Mouse (Mus musculus): ENCODE measurements around the gene 9130023H24Rik. TPM values are rescaled to one million over a fixed set of nuclear protein-coding genes. Genes with fewer than 3 reads are reported as not detected.
A peak's percentile ranks its signal among the peaks of the same experiment; 100 is the strongest.

9130023H24Rik gene
- polyA plus RNA-seq, 1 experiment from 2014 or later = 10.3 TPM

DNA sequence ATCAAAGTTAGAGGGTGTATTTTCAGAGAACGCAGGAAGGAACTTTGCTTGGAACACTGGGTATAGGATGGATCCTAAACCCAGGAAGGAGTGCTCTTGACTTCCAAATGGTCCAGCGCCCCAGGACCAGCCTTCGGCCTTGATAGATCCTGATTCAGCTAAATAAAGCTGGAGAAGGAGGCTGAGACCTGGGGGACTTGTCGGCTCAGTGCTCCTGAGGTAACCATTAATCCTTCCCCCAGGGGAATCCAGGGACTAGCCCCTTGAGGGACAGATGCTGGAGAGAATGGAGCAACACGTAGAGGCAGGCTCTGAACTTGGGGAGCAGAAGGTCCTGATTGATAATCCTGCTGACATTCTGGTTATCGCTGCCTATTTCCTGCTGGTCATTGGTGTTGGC lies 27.6 kb upstream of the 9130023H24Rik start, which contains the start of gene Slc5a2:
TSS of gene Slc5a2 (plus strand) at position 247 of the 400 bp plus-strand sequence.
- H3K36me3 ChIP-seq = peaks cover 3% of the 10 kb centered on the region; the same call in 1 of the 2 replicates
- H3K4me1 ChIP-seq = peaks cover 2% of the 10 kb centered on the region; the same call in 1 of the 2 replicates
- H3K4me3 ChIP-seq = no peak within 1 kb of the TSS
- no peaks in the 10 kb centered on the region for H3K27me3 ChIP-seq (ENCODE audit: low read depth, poor library complexity, severe bottlenecking)
- no peak within 1 kb of the TSS for H3K27ac ChIP-seq (replicated peaks)
- DNase-seq (ENCODE audit: low spot score) = no peak
- no peaks in the 10 kb centered on the region for H3K9me3 ChIP-seq (replicated peaks)
- 85% methylated on average over 6 of the region's 6 CpGs for WGBS

DNA sequence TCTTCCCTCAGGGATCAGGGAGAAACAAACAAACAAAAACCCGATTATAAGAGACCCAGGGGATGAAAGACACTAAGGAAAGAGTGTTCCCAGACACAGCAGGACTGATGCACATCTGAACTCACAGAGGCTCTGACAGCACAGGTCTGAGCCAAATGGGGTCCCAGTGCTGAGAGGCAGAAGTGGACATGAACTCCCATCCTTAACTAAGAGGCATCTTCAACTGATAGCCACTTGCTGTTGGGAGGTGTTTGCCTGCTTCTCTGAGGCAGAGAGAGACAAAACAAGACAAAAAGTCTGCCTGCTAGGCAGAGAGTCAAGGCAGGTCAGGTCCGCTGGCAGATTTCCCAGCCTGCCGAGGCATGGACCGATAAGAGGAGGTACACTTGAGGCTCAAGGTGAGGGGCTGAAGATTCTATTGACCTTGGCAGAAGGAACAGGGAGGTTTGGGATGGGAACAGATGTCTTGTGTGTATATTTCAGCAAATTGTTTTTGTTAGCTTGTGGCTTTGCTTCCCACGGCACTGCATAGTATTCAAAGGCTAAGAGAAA lies 19.0 kb upstream of the 9130023H24Rik start:
- H3K27me3 ChIP-seq (ENCODE audit: low read depth, poor library complexity, severe bottlenecking) = peaks cover 31% of the 10 kb centered on the region
- 61% methylated on average over 5 of the region's 5 CpGs for WGBS
- H3K36me3 ChIP-seq = no peaks in the 10 kb centered on the region
- H3K27ac ChIP-seq (replicated peaks) = no peak overlapping the region
- no peaks in the 10 kb centered on the region for H3K9me3 ChIP-seq (replicated peaks)
- H3K4me1 ChIP-seq = peaks cover 14% of the 10 kb centered on the region
- H3K4me3 ChIP-seq = no peak overlapping the region
- no peak for DNase-seq (ENCODE audit: low spot score)

DNA sequence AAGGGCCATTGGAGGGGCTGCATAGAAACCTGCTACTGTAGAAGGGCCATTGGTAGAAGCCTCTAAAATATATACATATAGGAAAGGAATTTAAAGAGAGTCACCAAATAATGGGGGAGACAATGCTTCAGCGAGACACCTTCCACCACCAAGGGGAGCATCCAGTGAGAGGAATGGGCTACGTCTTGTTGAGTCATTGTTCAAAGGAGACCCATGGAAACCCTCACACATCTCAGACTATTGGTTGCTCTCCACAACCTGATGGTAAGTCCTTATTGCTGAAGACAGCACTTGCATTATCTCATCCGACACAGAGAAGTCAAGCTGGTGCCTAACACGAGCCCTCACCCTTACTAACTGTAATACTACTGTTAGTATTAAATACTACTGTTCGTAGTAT lies 17.9 kb upstream of the 9130023H24Rik start:
- no peak for DNase-seq (ENCODE audit: low spot score)
- Histone ChIP-seq H3K4me3 (no peak overlapping the region), H3K9me3 (replicated peaks) (no peaks in the 10 kb centered on the region), H3K27ac (replicated peaks) (no peak overlapping the region), H3K36me3 (no peaks in the 10 kb centered on the region), H3K27me3 (ENCODE audit: low read depth, poor library complexity, severe bottlenecking) (peaks cover 42% of the 10 kb centered on the region), H3K4me1 (peaks cover 16% of the 10 kb centered on the region)
- WGBS = 87% methylated on average over 5 of the region's 5 CpGs

DNA sequence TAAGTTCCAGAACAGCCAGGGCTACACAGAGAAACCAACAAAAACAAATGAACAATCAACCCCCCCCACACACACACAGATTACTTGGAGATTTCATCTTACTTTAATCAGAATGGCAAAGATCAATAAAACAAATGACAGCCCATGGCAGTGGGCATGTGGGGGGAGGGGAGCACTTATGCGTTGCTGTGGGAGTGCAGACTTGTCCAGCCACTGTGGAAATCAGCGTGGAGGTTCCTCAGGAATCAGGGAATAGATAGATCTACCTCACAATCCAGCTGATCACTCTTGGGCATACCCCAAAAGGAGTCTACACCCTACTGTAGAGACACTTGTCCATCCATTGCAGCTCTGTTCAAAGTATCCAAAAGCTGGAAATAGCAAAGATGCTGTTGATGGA lies 17.1 kb upstream of the 9130023H24Rik start:
- Histone ChIP-seq H3K4me3 (no peak overlapping the region), H3K27ac (replicated peaks) (no peak overlapping the region), H3K9me3 (replicated peaks) (no peaks in the 10 kb centered on the region), H3K27me3 (ENCODE audit: low read depth, poor library complexity, severe bottlenecking) (peaks cover 49% of the 10 kb centered on the region), H3K4me1 (peaks cover 16% of the 10 kb centered on the region), H3K36me3 (no peaks in the 10 kb centered on the region)
- DNase-seq (ENCODE audit: low spot score) = no peak
- 58% methylated on average over 2 of the region's 2 CpGs for WGBS

DNA sequence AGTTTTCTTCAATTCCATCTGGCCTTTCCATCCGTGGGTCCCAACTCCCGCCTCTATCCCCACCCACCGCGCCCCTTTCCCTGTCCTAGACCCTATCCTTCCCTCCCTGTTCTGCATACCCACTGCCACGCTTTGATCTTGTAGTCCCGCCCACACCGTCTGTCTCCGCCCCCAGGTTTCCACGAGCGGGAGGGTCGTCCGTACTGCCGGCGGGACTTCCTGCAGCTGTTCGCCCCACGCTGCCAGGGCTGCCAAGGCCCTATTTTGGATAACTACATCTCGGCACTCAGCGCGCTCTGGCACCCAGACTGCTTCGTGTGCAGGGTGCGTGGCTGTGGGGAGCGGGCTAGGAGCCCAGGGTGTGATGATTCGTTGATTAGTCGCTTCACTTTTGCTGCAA lies 14.8 kb upstream of the 9130023H24Rik start:
- Histone ChIP-seq H3K27me3 (ENCODE audit: low read depth, poor library complexity, severe bottlenecking) (peaks cover 65% of the 10 kb centered on the region), H3K36me3 (no peaks in the 10 kb centered on the region), H3K4me1 (peaks cover 25% of the 10 kb centered on the region), H3K4me3 (peak overlapping the region; percentile 51), H3K9me3 (replicated peaks) (no peaks in the 10 kb centered on the region), H3K27ac (replicated peaks) (peak overlapping the region; percentile 65)
- peak; percentile 56 for DNase-seq (ENCODE audit: low spot score)
- WGBS = 17% methylated on average over 24 of the region's 24 CpGs

DNA sequence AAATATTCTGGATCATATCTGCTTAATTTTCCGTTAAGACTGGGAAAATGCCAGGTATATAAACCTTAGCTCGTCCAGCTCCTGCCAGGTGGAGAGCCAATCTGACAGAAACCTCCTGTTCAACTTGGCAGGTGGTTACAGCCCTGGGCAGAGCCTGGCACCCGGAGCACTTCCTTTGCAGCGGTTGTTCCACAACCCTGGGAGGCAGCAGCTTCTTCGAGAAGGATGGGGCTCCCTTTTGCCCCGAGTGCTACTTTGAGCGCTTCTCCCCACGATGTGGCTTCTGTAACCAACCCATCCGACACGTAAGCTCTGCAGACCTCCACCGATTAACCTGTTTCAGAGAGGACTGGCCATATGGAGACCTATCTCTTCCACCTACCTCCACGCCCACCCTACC lies 14.1 kb upstream of the 9130023H24Rik start:
- Histone ChIP-seq H3K27ac (replicated peaks) (peak overlapping the region; percentile 65), H3K36me3 (no peaks in the 10 kb centered on the region), H3K9me3 (replicated peaks) (no peaks in the 10 kb centered on the region), H3K4me3 (peak overlapping the region; percentile 51), H3K27me3 (ENCODE audit: low read depth, poor library complexity, severe bottlenecking) (peaks cover 65% of the 10 kb centered on the region), H3K4me1 (peaks cover 31% of the 10 kb centered on the region)
- 57% methylated on average over 12 of the region's 12 CpGs for WGBS
- DNase-seq (ENCODE audit: low spot score) = no peak

DNA sequence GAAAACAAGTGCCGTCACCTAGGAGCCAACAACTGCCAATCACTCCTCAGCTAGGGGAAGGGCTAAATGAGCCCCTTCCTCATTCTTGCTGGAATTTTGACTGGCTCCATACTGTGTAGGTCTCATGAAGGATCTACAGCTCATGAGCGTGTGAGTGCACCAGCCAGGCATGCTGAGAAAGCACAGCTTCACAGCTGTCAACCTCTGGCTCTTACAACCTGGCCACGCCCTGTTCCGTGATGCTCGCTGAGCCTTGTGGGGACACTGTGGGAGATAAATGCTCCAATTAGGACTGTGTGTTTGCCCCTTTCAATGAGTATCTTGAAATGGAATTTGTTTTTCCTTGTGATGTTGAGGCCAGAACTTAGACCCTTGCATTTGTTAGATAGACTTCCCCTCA lies 12.2 kb upstream of the 9130023H24Rik start:
- Histone ChIP-seq H3K9me3 (replicated peaks) (no peaks in the 10 kb centered on the region), H3K36me3 (peaks cover 3% of the 10 kb centered on the region), H3K27me3 (ENCODE audit: low read depth, poor library complexity, severe bottlenecking) (peaks cover 77% of the 10 kb centered on the region), H3K4me1 (peaks cover 44% of the 10 kb centered on the region), H3K4me3 (no peak overlapping the region), H3K27ac (replicated peaks) (no peak overlapping the region)
- no peak for DNase-seq (ENCODE audit: low spot score)
- WGBS = 88% methylated on average over 5 of the region's 5 CpGs

DNA sequence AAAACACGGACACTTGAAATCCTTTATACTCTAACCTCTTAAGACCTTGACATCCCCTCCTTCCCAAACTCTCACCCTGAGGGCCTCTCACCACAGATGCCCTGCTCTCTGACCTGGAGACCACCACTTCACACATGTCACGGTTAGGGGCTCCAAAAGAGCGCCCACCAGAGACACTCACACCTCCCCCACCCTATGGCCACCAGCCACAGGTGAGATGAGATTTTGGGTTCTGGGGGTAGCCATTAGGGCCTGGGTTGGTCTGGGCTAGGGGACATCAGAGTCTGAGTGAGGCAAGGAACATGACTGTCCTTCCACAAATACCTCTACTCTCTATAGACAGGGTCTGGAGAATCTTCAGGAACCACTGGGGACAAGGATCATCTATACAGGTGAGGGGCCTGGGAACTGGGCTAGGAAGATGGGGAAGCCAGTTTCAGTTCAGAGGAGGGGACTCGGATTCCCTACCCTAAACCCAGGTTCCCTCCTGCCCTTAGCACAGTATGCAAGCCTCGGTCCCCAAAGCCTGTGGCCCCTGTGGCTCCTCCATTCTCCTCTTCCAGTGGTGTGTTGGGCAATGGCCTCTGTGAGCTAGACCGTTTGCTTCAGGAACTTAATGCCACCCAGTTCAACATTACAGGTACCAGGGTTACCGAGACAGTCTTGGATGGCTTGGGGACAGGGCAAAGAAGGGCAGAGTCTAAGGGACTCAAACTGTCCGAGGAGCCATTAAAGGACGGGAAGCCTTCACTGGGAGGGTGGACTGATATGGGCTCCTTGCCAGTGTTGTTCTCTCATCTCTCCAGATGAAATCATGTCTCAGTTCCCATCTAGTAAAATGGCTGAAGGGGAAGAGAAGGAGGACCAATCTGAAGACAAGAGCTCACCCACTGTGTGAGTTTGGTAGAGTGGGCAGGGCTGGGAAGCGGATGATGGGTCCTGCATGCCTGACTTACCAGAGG lies 10.5 kb upstream of the 9130023H24Rik start:
- peaks cover 15% of the 10 kb centered on the region for H3K36me3 ChIP-seq
- no peak for DNase-seq (ENCODE audit: low spot score)
- no peaks in the 10 kb centered on the region for H3K9me3 ChIP-seq (replicated peaks)
- H3K4me3 ChIP-seq = peak overlapping the region; percentile 14
- H3K27me3 ChIP-seq (ENCODE audit: low read depth, poor library complexity, severe bottlenecking) = peaks cover 75% of the 10 kb centered on the region
- 86% methylated on average over 10 of the region's 10 CpGs for WGBS
- H3K4me1 ChIP-seq = peaks cover 58% of the 10 kb centered on the region
- H3K27ac ChIP-seq (replicated peaks) = no peak overlapping the region

DNA sequence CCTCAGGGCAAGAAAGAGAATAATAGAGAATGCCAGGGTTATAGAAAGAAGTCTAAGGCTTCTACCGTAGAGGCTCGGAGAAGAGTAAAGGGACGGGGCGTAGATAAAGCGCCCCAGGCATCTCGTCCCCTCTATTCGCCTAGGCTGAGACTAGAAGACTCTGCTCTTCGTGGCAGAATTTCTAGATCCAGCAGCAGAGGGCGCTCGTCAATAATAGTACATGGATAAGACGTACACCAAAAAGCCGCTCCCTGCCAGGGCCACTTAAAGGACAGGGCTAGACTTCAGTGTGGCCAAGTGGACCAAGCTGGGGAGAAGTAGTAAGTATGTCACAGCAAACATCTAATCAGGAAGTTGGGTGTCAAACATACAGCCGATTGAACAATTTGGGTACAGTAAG lies 9.6 kb upstream of the 9130023H24Rik start:
- WGBS = 3% methylated on average over 13 of the region's 13 CpGs
- H3K27me3 ChIP-seq (ENCODE audit: low read depth, poor library complexity, severe bottlenecking) = peaks cover 66% of the 10 kb centered on the region
- DNase-seq (ENCODE audit: low spot score) = peak; percentile 84
- H3K27ac ChIP-seq (replicated peaks) = peak overlapping the region; percentile 81
- H3K9me3 ChIP-seq (replicated peaks) = no peaks in the 10 kb centered on the region
- H3K36me3 ChIP-seq = peaks cover 24% of the 10 kb centered on the region
- peak overlapping the region; percentile 52 for H3K4me3 ChIP-seq
- peaks cover 59% of the 10 kb centered on the region for H3K4me1 ChIP-seq

DNA sequence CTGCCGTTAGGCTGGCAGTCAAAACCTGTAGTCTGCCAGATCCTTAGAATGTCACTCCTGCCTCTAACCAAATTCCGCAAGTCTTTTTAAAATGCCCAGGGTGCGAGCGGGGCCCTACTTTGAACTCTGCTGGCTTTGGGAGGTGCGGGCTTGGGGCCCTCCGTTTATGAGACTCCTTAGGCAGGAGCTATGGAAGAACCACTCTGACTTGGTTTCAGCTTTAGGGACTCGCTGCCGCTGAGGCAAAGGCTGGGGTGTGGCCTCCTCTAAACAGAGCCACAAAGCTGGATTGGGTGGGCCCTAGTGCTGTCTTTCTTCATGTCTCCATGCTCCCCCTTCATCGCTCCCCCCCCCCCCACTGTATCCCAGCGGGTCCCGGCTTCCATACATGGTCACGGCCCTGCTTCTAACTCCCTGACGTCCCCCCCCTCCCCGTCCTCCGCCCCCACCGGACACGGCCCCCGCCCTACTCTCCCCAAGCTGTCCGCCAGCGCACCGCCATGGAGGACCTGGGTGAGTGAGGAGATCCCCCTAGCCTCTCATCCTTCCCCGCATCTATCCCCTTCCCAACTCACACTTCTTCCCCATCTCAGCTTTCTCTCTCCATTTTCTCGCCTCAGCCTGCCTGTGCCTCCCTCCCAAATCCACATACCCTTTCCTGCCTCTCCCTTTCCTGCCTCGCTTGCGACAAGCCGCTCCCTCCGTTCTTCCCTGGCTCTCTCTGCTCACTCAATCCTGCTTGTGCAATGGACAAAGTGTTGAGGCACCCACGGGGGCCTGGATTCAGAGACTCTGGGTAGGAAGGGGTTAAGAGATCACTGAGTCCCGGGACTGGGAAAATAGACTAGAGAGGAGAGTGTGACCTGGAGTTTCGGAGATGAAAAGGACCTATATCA lies 8.9 kb upstream of the 9130023H24Rik start, which contains the start of gene Tgfb1i1:
TSS of gene Tgfb1i1 (plus strand) at position 317 of the 896 bp plus-strand sequence.
- peaks cover 31% of the 10 kb centered on the region for H3K36me3 ChIP-seq
- no peaks in the 10 kb centered on the region for H3K9me3 ChIP-seq (replicated peaks)
- DNase-seq (ENCODE audit: low spot score) = peak; percentile 58
- peaks cover 58% of the 10 kb centered on the region for H3K4me1 ChIP-seq
- peak within 1 kb of the TSS; percentile 52 for H3K4me3 ChIP-seq
- peaks cover 59% of the 10 kb centered on the region for H3K27me3 ChIP-seq (ENCODE audit: low read depth, poor library complexity, severe bottlenecking)
- H3K27ac ChIP-seq (replicated peaks) = peak within 1 kb of the TSS; percentile 81
- WGBS = 3% methylated on average over 29 of the region's 30 CpGs

DNA sequence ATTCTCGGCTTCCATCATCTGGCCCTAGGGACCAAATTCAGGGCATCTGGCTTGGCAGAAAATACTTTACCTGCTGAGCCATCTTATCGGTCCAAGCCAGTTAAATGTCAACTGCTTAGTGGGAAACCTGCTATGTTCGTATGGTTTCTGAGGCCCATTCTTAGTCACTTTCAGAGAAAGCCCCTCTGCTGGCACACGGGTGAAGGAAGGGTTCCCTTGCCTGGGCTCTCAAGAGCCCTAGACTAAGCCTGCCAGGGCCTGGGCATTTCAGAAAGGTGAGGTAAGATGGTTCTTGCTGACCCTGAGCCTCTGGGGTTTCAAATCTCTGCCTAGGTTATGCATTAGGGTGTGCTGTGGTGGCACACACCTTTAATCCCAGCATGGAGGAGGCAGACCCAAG lies 7.7 kb upstream of the 9130023H24Rik start:
- WGBS = 88% methylated on average over 4 of the region's 4 CpGs
- no peak for DNase-seq (ENCODE audit: low spot score)
- Histone ChIP-seq H3K27me3 (ENCODE audit: low read depth, poor library complexity, severe bottlenecking) (peaks cover 47% of the 10 kb centered on the region), H3K9me3 (replicated peaks) (no peaks in the 10 kb centered on the region), H3K4me1 (peaks cover 61% of the 10 kb centered on the region), H3K27ac (replicated peaks) (no peak overlapping the region), H3K36me3 (peaks cover 43% of the 10 kb centered on the region), H3K4me3 (no peak overlapping the region)

DNA sequence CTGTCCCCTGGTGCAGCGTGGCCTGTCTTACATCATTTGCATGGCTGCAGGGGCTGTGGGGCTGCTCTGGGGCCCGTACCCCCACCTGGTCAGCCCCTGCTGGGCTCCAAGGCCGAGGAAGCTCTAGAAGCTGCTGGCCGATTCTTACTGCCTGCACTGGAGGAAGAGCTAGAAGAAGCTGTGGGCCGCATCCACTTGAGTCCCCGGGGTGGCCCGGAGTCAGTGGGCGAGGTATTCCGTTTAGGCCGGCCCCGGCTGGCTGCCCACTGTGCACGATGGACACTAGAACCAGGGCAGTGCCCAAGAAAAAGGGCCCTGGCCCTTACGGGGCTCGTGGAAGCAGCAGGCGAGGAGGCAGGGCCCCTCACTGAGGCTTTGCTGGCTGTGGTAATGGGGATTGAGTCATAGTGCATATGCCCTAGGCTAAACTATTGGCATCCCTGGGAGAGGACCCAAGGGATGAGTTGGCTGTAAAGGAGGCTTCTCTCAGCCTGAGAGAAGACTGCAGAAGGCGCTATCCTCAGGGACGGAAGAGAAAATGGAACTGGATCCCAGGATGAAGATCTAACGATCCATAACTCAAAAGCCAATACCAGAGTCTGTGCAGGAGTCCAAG lies 6.7 kb upstream of the 9130023H24Rik start:
- Histone ChIP-seq H3K9me3 (replicated peaks) (no peaks in the 10 kb centered on the region), H3K27ac (replicated peaks) (peak overlapping the region; percentile 69), H3K4me3 (no peak overlapping the region), H3K27me3 (ENCODE audit: low read depth, poor library complexity, severe bottlenecking) (peaks cover 38% of the 10 kb centered on the region), H3K4me1 (peaks cover 71% of the 10 kb centered on the region), H3K36me3 (peaks cover 53% of the 10 kb centered on the region)
- 81% methylated on average over 18 of the region's 18 CpGs for WGBS
- DNase-seq (ENCODE audit: low spot score) = no peak

All from midbrain, embryonic 10.5 days (tissue).